Mouse (Mus musculus) bone marrow, adult 2 months (tissue): Measurements from ENCODE around the gene Plpp3.

Experiments
- CTCF ChIP-seq: fragments of 200-500 bp; IDR thresholded peaks from 2 replicates; pipeline ENCODE4 v1.5.1; 2011; ENCODE audit warnings: low read length, control low read depth; ENCODE audit not compliant: control insufficient read depth, insufficient read depth
- POLR2A ChIP-seq: fragments of 200-500 bp; IDR thresholded peaks from 2 replicates; pipeline ENCODE4 v1.6.1; 2011; ENCODE audit warnings: low read depth, mild to moderate bottlenecking, control low read depth, low read length, borderline replicate concordance; ENCODE audit not compliant: control insufficient read depth

- no peak for TF ChIP-seq CTCF
- TF ChIP-seq POLR2A = no peak
Observed at GRCm38 (mm10) chr4:105107943-105108640, 49.1 kb upstream of the Plpp3 start.
